Mouse (Mus musculus): ENCODE measurements around the gene Ppp1r14b. TPM values are rescaled to one million over a fixed set of nuclear protein-coding genes. Genes with fewer than 3 reads are reported as not detected.

The Ppp1r14b gene
- total and polyA plus RNA-seq, 2 experiments from 2014 or later, result 100 to 128 TPM

DNA sequence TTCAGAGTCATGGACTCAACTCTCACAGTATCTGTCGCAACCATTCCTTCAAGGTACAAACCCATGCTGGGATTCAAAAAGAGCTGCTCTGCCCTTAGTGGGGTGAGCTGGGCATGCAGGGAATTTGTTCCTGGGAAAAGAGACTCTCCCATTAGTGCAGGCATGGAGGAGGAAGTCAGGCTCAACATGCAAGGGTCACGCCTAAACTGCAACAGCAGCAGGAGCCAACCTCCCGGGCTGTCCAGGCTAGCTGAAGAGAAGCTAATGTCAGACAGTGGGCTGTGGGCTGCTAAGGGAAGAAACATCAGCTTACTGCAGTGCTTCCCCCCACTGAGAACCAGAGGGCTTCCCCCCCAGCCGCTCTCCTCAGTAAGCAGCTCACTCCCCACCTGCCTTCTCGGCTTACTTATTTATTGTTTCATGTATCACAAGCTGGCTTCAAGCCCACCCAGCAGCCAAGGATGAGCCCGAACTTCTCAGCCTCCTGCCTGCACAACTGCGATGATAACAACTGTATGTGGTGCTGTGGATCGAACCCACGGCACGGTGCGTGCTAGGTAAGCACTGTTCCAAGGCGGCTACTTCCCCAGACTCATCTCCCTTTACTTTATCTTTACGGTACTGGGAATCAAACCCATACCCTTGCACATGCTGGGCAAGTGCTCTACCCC lies 2.4 kb upstream of the Ppp1r14b start:
- H3K4me1 ChIP-seq (ENCODE audit: control insufficient read depth, insufficient read depth), result peaks cover 21% of the 10 kb centered on the region
- ATAC-seq (ENCODE audit: insufficient read depth, low read depth), result no peak
- H3K36me3 ChIP-seq (replicated peaks; ENCODE audit: control insufficient read depth, insufficient read depth, low read length), result peaks cover 3% of the 10 kb centered on the region
- H3K4me2 ChIP-seq (ENCODE audit: low read depth, low read length), result no peak overlapping the region
- no peak overlapping the region for H3K27ac ChIP-seq (ENCODE audit: low read depth)
- TF ChIP-seq CTCF (IDR thresholded peaks at IDR 0.05; ENCODE audit: low read depth) (no peak), EP300 (IDR thresholded peaks at IDR 0.05; ENCODE audit: low read depth) (no peak)
- H3K9ac ChIP-seq (replicated peaks; ENCODE audit: low read depth, low read length), result no peak overlapping the region
- no peak overlapping the region for H3K4me3 ChIP-seq (ENCODE audit: low read depth, low read length)
- DNase-seq (ENCODE audit: low spot score), result no peak
- 79% methylated on average over 13 of the region's 13 CpGs for WGBS
- no peaks in the 10 kb centered on the region for H3K27me3 ChIP-seq (ENCODE audit: control insufficient read depth, insufficient read depth, low read length)
- no peaks in the 10 kb centered on the region for H3K9me3 ChIP-seq (replicated peaks; ENCODE audit: control insufficient read depth, low read length)

DNA sequence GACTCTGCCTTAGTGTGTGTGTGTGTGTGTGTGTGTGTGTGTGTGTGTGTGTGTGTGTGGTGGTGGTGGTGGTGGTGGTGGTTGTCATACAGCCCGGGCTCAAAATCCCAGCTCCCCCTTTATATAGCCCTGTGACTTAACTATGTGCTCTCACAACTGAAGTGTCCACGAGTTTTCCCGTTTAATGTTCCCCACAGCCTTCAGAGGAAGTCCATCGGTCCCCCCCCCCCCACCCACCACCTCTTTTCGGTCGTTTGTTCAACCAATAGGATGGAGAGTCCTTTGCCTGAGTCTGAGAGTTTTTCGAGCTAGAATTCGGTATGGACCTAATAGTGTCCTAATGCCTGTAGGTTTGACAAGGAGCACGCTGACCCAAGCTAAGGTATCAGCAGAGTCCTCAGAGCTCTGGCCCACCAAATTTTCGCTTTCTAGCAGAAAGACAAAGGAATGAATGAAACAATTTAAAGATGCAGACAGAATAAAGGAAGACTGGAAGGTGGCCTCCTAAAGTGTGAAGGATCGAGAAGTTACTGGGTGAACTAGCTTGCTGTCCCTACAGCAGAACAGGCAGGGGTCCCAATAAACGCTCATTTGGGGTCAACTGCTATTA lies 1.1 kb upstream of the Ppp1r14b start:
- Histone ChIP-seq H3K36me3 (replicated peaks; ENCODE audit: control insufficient read depth, insufficient read depth, low read length) (peaks cover 14% of the 10 kb centered on the region), H3K27ac (ENCODE audit: low read depth) (no peak overlapping the region), H3K9ac (replicated peaks; ENCODE audit: low read depth, low read length) (peak overlapping the region; percentile 81; the same call in 1 of the 2 replicates), H3K4me3 (ENCODE audit: low read depth, low read length) (peak overlapping the region; percentile 77), H3K4me2 (ENCODE audit: low read depth, low read length) (peak overlapping the region; percentile 98), H3K27me3 (ENCODE audit: control insufficient read depth, insufficient read depth, low read length) (no peaks in the 10 kb centered on the region), H3K4me1 (ENCODE audit: control insufficient read depth, insufficient read depth) (peaks cover 23% of the 10 kb centered on the region), H3K9me3 (replicated peaks; ENCODE audit: control insufficient read depth, low read length) (no peaks in the 10 kb centered on the region)
- TF ChIP-seq CTCF (IDR thresholded peaks at IDR 0.05; ENCODE audit: low read depth) (no peak), EP300 (IDR thresholded peaks at IDR 0.05; ENCODE audit: low read depth) (no peak)
- WGBS, result 39% methylated on average over 12 of the region's 12 CpGs
- DNase-seq (ENCODE audit: low spot score), result no peak
- ATAC-seq (ENCODE audit: insufficient read depth, low read depth), result no peak

DNA sequence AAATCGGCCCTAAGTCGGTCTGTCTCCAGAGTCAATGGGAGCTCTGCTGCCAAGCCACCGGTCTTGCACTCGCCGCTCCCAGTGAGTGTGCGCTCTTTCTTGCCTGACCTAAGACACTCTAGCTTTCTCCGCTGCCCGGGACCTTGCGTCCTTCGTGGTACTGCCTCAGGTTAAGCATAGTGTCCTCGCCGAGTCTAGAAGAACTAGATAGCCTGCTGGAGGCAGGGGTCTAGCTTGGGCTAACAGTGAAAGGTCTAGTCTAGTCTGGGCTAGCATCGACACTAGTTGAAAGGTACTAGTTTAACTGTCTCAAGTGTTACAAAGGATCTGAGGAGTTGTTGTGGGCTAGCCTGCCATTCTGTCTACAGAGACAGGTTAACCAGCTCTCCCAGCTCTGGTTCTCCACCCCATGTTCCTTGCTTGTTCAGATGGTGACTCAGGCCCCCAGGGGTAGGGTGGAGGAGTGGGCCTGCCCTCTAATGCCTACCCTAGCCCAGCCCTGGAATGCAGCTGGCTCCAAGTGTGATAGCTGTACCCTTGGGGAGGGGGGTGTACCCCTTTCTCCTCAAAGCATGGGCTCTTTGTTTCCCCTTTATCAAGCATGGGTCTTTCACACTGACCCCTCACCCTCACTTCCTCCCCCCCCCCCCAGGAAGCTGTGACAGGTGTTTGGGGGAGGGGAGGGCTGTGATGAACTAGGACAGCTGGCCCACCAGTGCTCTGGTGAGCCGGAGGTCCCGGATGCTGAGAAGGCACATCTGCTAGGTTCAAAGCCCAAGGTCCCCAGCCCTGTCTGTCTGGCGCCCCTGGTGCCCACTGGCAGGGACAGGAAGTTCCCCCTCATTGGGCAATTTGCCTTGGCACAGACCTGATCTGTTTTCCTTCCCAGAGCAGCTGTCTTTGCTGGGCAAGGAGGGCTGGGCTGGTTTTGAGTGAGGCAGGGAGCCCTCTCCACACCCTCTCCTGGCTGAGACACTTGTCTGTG lies 1.1 kb downstream of the Ppp1r14b start, which contains the start of gene Plcb3:
Gene Plcb3 (minus strand): TSS at position 934 of the 985 bp plus-strand sequence.
- DNase-seq (ENCODE audit: low spot score), result peak; percentile 76
- peak within 1 kb of the TSS; percentile 86 for H3K27ac ChIP-seq (ENCODE audit: low read depth)
- H3K4me3 ChIP-seq (ENCODE audit: low read depth, low read length), result peak within 1 kb of the TSS; percentile 77
- H3K9me3 ChIP-seq (replicated peaks; ENCODE audit: control insufficient read depth, low read length), result no peaks in the 10 kb centered on the region
- ATAC-seq (ENCODE audit: insufficient read depth, low read depth), result no peak
- H3K4me2 ChIP-seq (ENCODE audit: low read depth, low read length), result peak within 1 kb of the TSS; percentile 98
- H3K36me3 ChIP-seq (replicated peaks; ENCODE audit: control insufficient read depth, insufficient read depth, low read length), result peaks cover 15% of the 10 kb centered on the region
- 0% methylated on average over 16 of the region's 16 CpGs for WGBS
- TF ChIP-seq CTCF (IDR thresholded peaks at IDR 0.05; ENCODE audit: low read depth), result peak; percentile 38
- TF ChIP-seq EP300 (IDR thresholded peaks at IDR 0.05; ENCODE audit: low read depth), result no peak
- H3K4me1 ChIP-seq (ENCODE audit: control insufficient read depth, insufficient read depth), result peaks cover 23% of the 10 kb centered on the region
- H3K9ac ChIP-seq (replicated peaks; ENCODE audit: low read depth, low read length), result peak within 1 kb of the TSS; percentile 81
- no peaks in the 10 kb centered on the region for H3K27me3 ChIP-seq (ENCODE audit: control insufficient read depth, insufficient read depth, low read length)

DNA sequence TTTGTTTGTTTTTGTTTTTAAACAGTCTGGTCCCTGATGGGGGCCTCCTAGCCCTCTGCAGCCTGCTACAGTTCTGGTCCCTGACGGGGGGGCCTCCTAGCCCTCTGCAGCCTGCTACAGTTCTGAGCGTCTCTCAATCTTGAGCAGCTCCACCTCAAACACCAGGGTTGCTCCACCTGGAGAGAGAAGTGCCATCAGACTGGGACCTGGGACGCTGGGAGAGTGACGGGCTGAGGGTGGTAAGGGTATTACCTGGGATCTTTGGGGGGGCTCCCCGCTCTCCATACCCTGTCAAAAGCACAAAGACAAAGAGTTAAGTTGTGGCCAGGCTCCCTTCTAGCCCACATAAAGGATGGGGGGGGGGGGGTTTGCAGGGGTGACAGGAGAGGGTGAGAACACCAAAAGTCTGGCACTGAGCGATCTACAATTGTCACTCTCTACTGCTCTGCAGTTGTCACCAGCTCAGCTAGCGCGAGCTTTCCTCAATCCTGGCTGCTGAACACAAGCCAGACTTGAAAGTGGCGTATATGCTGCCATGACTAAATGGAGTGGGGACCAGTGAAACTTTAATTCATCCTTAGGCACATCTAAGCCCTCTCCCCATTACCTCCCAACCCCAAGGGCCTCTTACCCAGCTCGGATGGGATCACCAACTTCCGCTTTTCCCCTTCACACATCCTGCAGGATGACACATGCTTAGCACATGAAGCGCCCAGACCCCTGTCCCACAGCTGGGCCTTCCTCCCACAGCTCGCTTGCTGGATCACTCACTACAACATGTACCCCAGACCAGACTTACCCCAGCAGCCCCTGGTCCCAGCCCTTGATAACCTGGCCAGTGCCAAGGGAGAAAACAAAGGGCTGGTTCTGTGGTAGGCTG lies 3.2 kb downstream of the Ppp1r14b start:
- H3K9ac ChIP-seq (replicated peaks; ENCODE audit: low read depth, low read length), result 0 out of 2 replicates have a peak overlapping the region, but pooled peaks have one; percentile 61
- H3K4me3 ChIP-seq (ENCODE audit: low read depth, low read length), result no peak overlapping the region
- WGBS, result 67% methylated on average over 13 of the region's 13 CpGs
- H3K9me3 ChIP-seq (replicated peaks; ENCODE audit: control insufficient read depth, low read length), result no peaks in the 10 kb centered on the region
- peak overlapping the region; percentile 83; the same call in 1 of the 2 replicates for H3K4me2 ChIP-seq (ENCODE audit: low read depth, low read length)
- H3K4me1 ChIP-seq (ENCODE audit: control insufficient read depth, insufficient read depth), result peaks cover 31% of the 10 kb centered on the region
- DNase-seq (ENCODE audit: low spot score) (no peak), ATAC-seq (ENCODE audit: insufficient read depth, low read depth) (no peak)
- peaks cover 23% of the 10 kb centered on the region for H3K36me3 ChIP-seq (replicated peaks; ENCODE audit: control insufficient read depth, insufficient read depth, low read length)
- H3K27ac ChIP-seq (ENCODE audit: low read depth), result peak overlapping the region; percentile 28; the same call in 1 of the 2 replicates
- H3K27me3 ChIP-seq (ENCODE audit: control insufficient read depth, insufficient read depth, low read length), result no peaks in the 10 kb centered on the region
- TF ChIP-seq CTCF (IDR thresholded peaks at IDR 0.05; ENCODE audit: low read depth), result no peak
- no peak for TF ChIP-seq EP300 (IDR thresholded peaks at IDR 0.05; ENCODE audit: low read depth)

All from heart, postnatal 0 days (tissue).